In the genomic region with DNA sequence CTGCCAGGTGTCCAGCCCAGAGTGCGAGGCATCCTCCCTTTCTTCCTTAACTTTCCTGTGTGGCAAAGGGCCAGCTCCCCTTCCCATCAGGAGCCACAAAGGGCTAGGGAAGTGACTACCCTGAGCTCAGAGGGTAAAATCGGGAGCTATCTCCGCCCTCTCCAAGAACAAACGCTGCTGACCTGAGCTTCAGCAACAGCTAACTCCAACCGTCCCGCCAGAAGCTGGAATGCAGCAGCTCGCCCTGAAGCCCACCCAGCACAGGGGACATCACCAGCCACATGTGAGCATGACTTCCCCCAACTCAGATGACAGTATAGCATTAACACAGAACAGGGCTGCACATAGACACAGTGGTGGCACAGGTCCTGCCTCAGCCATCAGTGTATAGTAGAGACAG, we compare ENCODE assay signal across 25 mouse cellular contexts. TPM values are rescaled to one million over a fixed set of nuclear protein-coding genes. Genes with fewer than 3 reads are reported as not detected.
"Had no signal": no experiment of that assay in that cellular context is flagged by ENCODE, and none has a peak within 500 bp of the region (broad histone marks: within the 10 kb centered on the region; RNA-seq: fewer than 3 reads in every experiment).

No protein-coding gene starts in this region.

- H3K4me1 ChIP-seq: liver, embryonic 13.5 days; liver, embryonic 15.5 days; midbrain, embryonic 10.5 days; midbrain, embryonic 13.5 days; neural tube, embryonic 12.5 days had no signal

- H3K4me2 ChIP-seq: liver, embryonic 13.5 days; liver, embryonic 15.5 days; lung, embryonic 14.5 days; midbrain, embryonic 13.5 days; neural tube, embryonic 12.5 days had no signal

- H3K4me3 ChIP-seq: liver, embryonic 13.5 days; liver, embryonic 15.5 days; midbrain, embryonic 10.5 days; midbrain, embryonic 13.5 days; myocyte; neural tube, embryonic 12.5 days had no signal

- H3K27ac ChIP-seq: liver, embryonic 13.5 days; liver, embryonic 15.5 days; midbrain, embryonic 10.5 days; midbrain, embryonic 13.5 days; neural tube, embryonic 12.5 days had no signal

- H3K27me3 ChIP-seq: midbrain, embryonic 13.5 days; neural tube, embryonic 12.5 days had no signal

- ATAC-seq: midbrain, embryonic 13.5 days; midbrain, embryonic 16.5 days had no signal

- DNase-seq: liver, embryonic 13.5 days; lung, adult 18-20 months; lung, embryonic 14.5 days; lung, postnatal 10 days; lung, postnatal 4 days; right cerebral cortex, postnatal 14 days; thymus, adult 2 months; thymus, postnatal 25 days; thymus, postnatal 4 days had no signal

- H3K9ac ChIP-seq: liver, embryonic 13.5 days; liver, embryonic 15.5 days; lung, embryonic 14.5 days; midbrain, embryonic 13.5 days; neural tube, embryonic 12.5 days had no signal

- H3K36me3 ChIP-seq: liver, embryonic 13.5 days; liver, embryonic 15.5 days; midbrain, embryonic 10.5 days; midbrain, embryonic 13.5 days; neural tube, embryonic 12.5 days had no signal

- H3K9me3 ChIP-seq: liver, embryonic 13.5 days; liver, embryonic 15.5 days; midbrain, embryonic 10.5 days; neural tube, embryonic 12.5 days had no signal

RNA-seq across cellular contexts. Expression of a gene that starts 3.1 kb away (rescaled TPM):
- total RNA-seq: liver, adult 2 months; megakaryocyte, adult 5-6 weeks; megakaryocyte-erythroid progenitor cell, adult 5-6 weeks; neutrophil, adult 5-6 weeks had no signal
- polyA plus RNA-seq: liver, adult 2 months; liver, embryonic 13.5 days; liver, embryonic 15.5 days; lung, embryonic 14.5 days; lung, embryonic 16.5 days; midbrain, embryonic 10.5 days; midbrain, embryonic 13.5 days; midbrain, embryonic 16.5 days; myocyte; neural tube, embryonic 12.5 days; neural tube, embryonic 14.5 days; stomach, embryonic 14.5 days; stomach, embryonic 16.5 days; thymus, adult 2 months; urinary bladder, adult 2 months had no signal

RNA-seq across cellular contexts. Expression of a gene that starts 29.8 kb away (rescaled TPM):
- total RNA-seq: liver, adult 2 months; megakaryocyte, adult 5-6 weeks; megakaryocyte-erythroid progenitor cell, adult 5-6 weeks; neutrophil, adult 5-6 weeks had no signal
- polyA plus RNA-seq: liver, embryonic 13.5 days; liver, embryonic 15.5 days; lung, embryonic 14.5 days; lung, embryonic 16.5 days; neural tube, embryonic 12.5 days; spleen, adult 2 months had no signal

RNA-seq across cellular contexts. Expression of a gene that starts 53.7 kb away (rescaled TPM):
- total RNA-seq: megakaryocyte, adult 5-6 weeks; megakaryocyte-erythroid progenitor cell, adult 5-6 weeks; neutrophil, adult 5-6 weeks had no signal
